Mouse (Mus musculus): ENCODE results near the gene Gm29582. TPM values are rescaled to one million over a fixed set of nuclear protein-coding genes. Genes with fewer than 3 reads are reported as not detected.
"Not testable (repeated sequence)": the region's sequence is repeated elsewhere in the genome, so short reads cannot be mapped to it uniquely, and the experiment has no call there.

Gm29582 gene
- not detected for total RNA-seq (2021)
- long read RNA-seq, experiment 1: 0 reads
- long read RNA-seq, experiment 2: 0 reads

GRCm38 (mm10) chrY:30738461-30738860 lies at the start of gene Gm29582:
Gm29582 (minus strand) TSS chrY:30738561.
- DNase-seq (ENCODE audit: low spot score in 2 of 2); H3K4me3 ChIP-seq; H3K27ac ChIP-seq: not testable (repeated sequence)

All from layer of hippocampus, adult 2 months (tissue).